Mouse (Mus musculus): ENCODE results near the gene Igsf21. TPM values are rescaled to one million over a fixed set of nuclear protein-coding genes. Genes with fewer than 3 reads are reported as not detected.

Gene Igsf21
- polyA plus RNA-seq, 1 experiment, result 36.1 TPM

GRCm38 (mm10) chr4:140216096-140216495, 30.5 kb downstream of the Igsf21 start:
- DNase-seq (ENCODE audit: low read depth), result no peak
- TF ChIP-seq CTCF (IDR thresholded peaks at IDR 0.05; ENCODE audit: borderline replicate concordance, extremely low read depth, insufficient read depth, insufficient read length), result no peak
- TF ChIP-seq POLR2A (IDR thresholded peaks at IDR 0.05; ENCODE audit: borderline replicate concordance, extremely low read depth, insufficient read depth, insufficient read length, poor library complexity, severe bottlenecking), result no peak

- DNase-seq (ENCODE audit: low read depth), result no peak
- TF ChIP-seq POLR2A (IDR thresholded peaks at IDR 0.05; ENCODE audit: borderline replicate concordance, extremely low read depth, insufficient read depth, insufficient read length, poor library complexity, severe bottlenecking), result no peak
- no peak for TF ChIP-seq CTCF (IDR thresholded peaks at IDR 0.05; ENCODE audit: borderline replicate concordance, extremely low read depth, insufficient read depth, insufficient read length)
Observed at GRCm38 (mm10) chr4:140215205-140215604, 31.4 kb downstream of the Igsf21 start.

- TF ChIP-seq CTCF (IDR thresholded peaks at IDR 0.05; ENCODE audit: borderline replicate concordance, extremely low read depth, insufficient read depth, insufficient read length) (no peak), POLR2A (IDR thresholded peaks at IDR 0.05; ENCODE audit: borderline replicate concordance, extremely low read depth, insufficient read depth, insufficient read length, poor library complexity, severe bottlenecking) (no peak)
- DNase-seq (ENCODE audit: low read depth), result no peak
Observed at GRCm38 (mm10) chr4:140214406-140214805, 32.2 kb downstream of the Igsf21 start.

GRCm38 (mm10) chr4:140210129-140210890, 36.3 kb downstream of the Igsf21 start:
- TF ChIP-seq POLR2A (IDR thresholded peaks at IDR 0.05; ENCODE audit: borderline replicate concordance, extremely low read depth, insufficient read depth, insufficient read length, poor library complexity, severe bottlenecking) (no peak), CTCF (IDR thresholded peaks at IDR 0.05; ENCODE audit: borderline replicate concordance, extremely low read depth, insufficient read depth, insufficient read length) (no peak)
- peak; percentile 81 for DNase-seq (ENCODE audit: low read depth)

GRCm38 (mm10) chr4:140205811-140206231, 40.8 kb downstream of the Igsf21 start:
- TF ChIP-seq CTCF (IDR thresholded peaks at IDR 0.05; ENCODE audit: borderline replicate concordance, extremely low read depth, insufficient read depth, insufficient read length) (no peak), POLR2A (IDR thresholded peaks at IDR 0.05; ENCODE audit: borderline replicate concordance, extremely low read depth, insufficient read depth, insufficient read length, poor library complexity, severe bottlenecking) (no peak)
- peak; percentile 86 for DNase-seq (ENCODE audit: low read depth)

- no peak for DNase-seq (ENCODE audit: low read depth)
- TF ChIP-seq POLR2A (IDR thresholded peaks at IDR 0.05; ENCODE audit: borderline replicate concordance, extremely low read depth, insufficient read depth, insufficient read length, poor library complexity, severe bottlenecking) (no peak), CTCF (IDR thresholded peaks at IDR 0.05; ENCODE audit: borderline replicate concordance, extremely low read depth, insufficient read depth, insufficient read length) (no peak)
Observed at GRCm38 (mm10) chr4:140204775-140205174, 41.8 kb downstream of the Igsf21 start.

GRCm38 (mm10) chr4:140203696-140204272, 42.8 kb downstream of the Igsf21 start:
- DNase-seq (ENCODE audit: low read depth), result no peak
- TF ChIP-seq POLR2A (IDR thresholded peaks at IDR 0.05; ENCODE audit: borderline replicate concordance, extremely low read depth, insufficient read depth, insufficient read length, poor library complexity, severe bottlenecking) (no peak), CTCF (IDR thresholded peaks at IDR 0.05; ENCODE audit: borderline replicate concordance, extremely low read depth, insufficient read depth, insufficient read length) (no peak)

GRCm38 (mm10) chr4:140202196-140202595, 44.4 kb downstream of the Igsf21 start:
- TF ChIP-seq CTCF (IDR thresholded peaks at IDR 0.05; ENCODE audit: borderline replicate concordance, extremely low read depth, insufficient read depth, insufficient read length) (no peak), POLR2A (IDR thresholded peaks at IDR 0.05; ENCODE audit: borderline replicate concordance, extremely low read depth, insufficient read depth, insufficient read length, poor library complexity, severe bottlenecking) (no peak)
- DNase-seq (ENCODE audit: low read depth), result no peak

GRCm38 (mm10) chr4:140200296-140200695, 46.3 kb downstream of the Igsf21 start:
- TF ChIP-seq POLR2A (IDR thresholded peaks at IDR 0.05; ENCODE audit: borderline replicate concordance, extremely low read depth, insufficient read depth, insufficient read length, poor library complexity, severe bottlenecking) (no peak), CTCF (IDR thresholded peaks at IDR 0.05; ENCODE audit: borderline replicate concordance, extremely low read depth, insufficient read depth, insufficient read length) (no peak)
- no peak for DNase-seq (ENCODE audit: low read depth)

- TF ChIP-seq POLR2A (IDR thresholded peaks at IDR 0.05; ENCODE audit: borderline replicate concordance, extremely low read depth, insufficient read depth, insufficient read length, poor library complexity, severe bottlenecking) (no peak), CTCF (IDR thresholded peaks at IDR 0.05; ENCODE audit: borderline replicate concordance, extremely low read depth, insufficient read depth, insufficient read length) (no peak)
- no peak for DNase-seq (ENCODE audit: low read depth)
Observed at GRCm38 (mm10) chr4:140196717-140197116, 49.9 kb downstream of the Igsf21 start.

- TF ChIP-seq POLR2A (IDR thresholded peaks at IDR 0.05; ENCODE audit: borderline replicate concordance, extremely low read depth, insufficient read depth, insufficient read length, poor library complexity, severe bottlenecking), result no peak
- TF ChIP-seq CTCF (IDR thresholded peaks at IDR 0.05; ENCODE audit: borderline replicate concordance, extremely low read depth, insufficient read depth, insufficient read length), result no peak
- DNase-seq (ENCODE audit: low read depth), result peak; percentile 82
Observed at GRCm38 (mm10) chr4:140192276-140193002, 54.1 kb downstream of the Igsf21 start.
